Mouse (Mus musculus) testis, postnatal 14 days (tissue): ENCODE data around the gene Rgma.

Source experiments
- DNase-seq: peaks from one replicate; pipeline ENCODE4 v3.0.0; 2021; ENCODE audit warnings: low spot score

Gene Rgma

GRCm38 (mm10) chr7:73433637-73434335 is 58.5 kb downstream of the Rgma start:
- no peak for DNase-seq

- no peak for DNase-seq
These were observed 59.0 kb downstream of the Rgma start for GRCm38 (mm10) chr7:73434336-73434677.

GRCm38 (mm10) chr7:73435685-73436084 is 60.4 kb downstream of the Rgma start:
- no peak for DNase-seq

DNA sequence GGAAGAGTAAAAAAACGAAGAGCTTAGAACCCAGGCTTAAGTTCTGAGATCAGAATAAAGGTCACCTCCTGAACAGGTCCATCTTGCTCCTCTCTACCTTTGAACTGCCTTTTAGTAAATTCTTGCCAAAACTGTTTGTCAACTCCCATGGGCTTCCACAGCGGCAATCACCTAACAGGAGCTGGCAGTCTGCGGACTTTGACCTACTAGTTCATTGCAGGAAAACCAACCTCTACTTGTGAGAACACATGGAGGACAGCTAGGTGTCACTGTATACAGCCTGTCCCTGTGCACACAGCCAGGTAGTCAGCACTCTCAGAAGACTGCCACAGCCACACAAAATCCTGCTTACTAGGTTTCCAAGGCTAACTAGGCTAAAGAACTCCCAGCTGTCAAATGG is 66.5 kb downstream of the Rgma start:
- no peak for DNase-seq

- no peak for DNase-seq
These were observed 66.9 kb downstream of the Rgma start for GRCm38 (mm10) chr7:73442246-73442645.

GRCm38 (mm10) chr7:73451594-73451993 is 76.3 kb downstream of the Rgma start:
- no peak for DNase-seq

- DNase-seq = no peak
These were observed 77.0 kb downstream of the Rgma start for GRCm38 (mm10) chr7:73452187-73452808.

GRCm38 (mm10) chr7:73454113-73454512 is 78.8 kb downstream of the Rgma start:
- DNase-seq = no peak

DNA sequence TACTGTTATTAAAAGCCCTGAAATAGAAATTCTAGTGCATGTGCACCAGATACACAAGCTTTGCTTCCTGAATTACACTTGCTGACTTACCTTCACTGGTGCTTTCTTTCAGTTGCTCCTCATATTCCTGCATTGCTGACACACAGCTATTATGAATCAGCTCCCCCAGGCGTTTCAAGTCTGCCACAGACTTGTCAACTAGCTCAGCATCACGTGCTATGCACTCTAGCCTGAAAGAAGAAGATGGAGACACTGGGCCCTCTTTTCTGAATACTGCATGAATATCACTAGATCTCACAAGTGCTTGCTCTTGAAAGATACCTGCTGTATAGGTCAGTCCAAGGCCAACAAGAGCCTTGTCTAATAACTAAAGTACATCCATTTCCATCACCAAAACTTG is 88.2 kb downstream of the Rgma start:
- DNase-seq = no peak

GRCm38 (mm10) chr7:73467741-73468140 is 92.4 kb downstream of the Rgma start:
- DNase-seq = no peak
